8 mouse cellular contexts compared by ENCODE assay signal in genomic region chr1:154120693-154121092, GRCm38 (mm10).
DNase-seq lines count a peak whose midpoint lies in the region; ATAC-seq lines count a peak whose summit lies in the region.

No protein-coding gene starts in this region.

- H3K27ac ChIP-seq in liver, embryonic 12.5 days, result no peak overlapping the region
- H3K27ac ChIP-seq in forebrain, embryonic 16.5 days (ENCODE audit: low read length), result no peak overlapping the region

- H3K27me3 ChIP-seq in liver, embryonic 12.5 days (replicated peaks), result no peaks in the 10 kb centered on the region
- H3K27me3 ChIP-seq in forebrain, embryonic 16.5 days (replicated peaks; ENCODE audit: control insufficient read depth, insufficient read depth, low read length), result no peaks in the 10 kb centered on the region

- H3K9me3 ChIP-seq in liver, embryonic 12.5 days (replicated peaks), result no peaks in the 10 kb centered on the region
- H3K9me3 ChIP-seq in forebrain, embryonic 16.5 days (ENCODE audit: control insufficient read depth, low read length), result no peaks in the 10 kb centered on the region

- H3K9ac ChIP-seq in liver, embryonic 12.5 days, result no peak overlapping the region
- no peak overlapping the region for H3K9ac ChIP-seq in forebrain, embryonic 16.5 days (replicated peaks; ENCODE audit: low read depth, low read length)

- WGBS in liver, embryonic 12.5 days (ENCODE audit: insufficient replicate concordance), result 30% methylated on average over 1 of the region's 1 CpGs
- 18% methylated on average over 1 of the region's 1 CpGs for WGBS in forebrain, embryonic 16.5 days

- peak; percentile 16 for DNase-seq in liver
- peak; percentile 74 for DNase-seq in brain, adult 2 months (ENCODE audit: low read depth, low spot score)
- DNase-seq in kidney, postnatal 25 days, result peak; percentile 93
- peak; percentile 85 for DNase-seq in ovary, postnatal 36 days (ENCODE audit: low spot score)
- no peak for DNase-seq in thymus, postnatal 25 days

- no peak overlapping the region for H3K4me2 ChIP-seq in liver, embryonic 12.5 days
- no peak overlapping the region for H3K4me2 ChIP-seq in forebrain, embryonic 16.5 days (ENCODE audit: low read length)

- H3K36me3 ChIP-seq in liver, embryonic 12.5 days, result no peaks in the 10 kb centered on the region
- H3K36me3 ChIP-seq in forebrain, embryonic 16.5 days (ENCODE audit: control insufficient read depth, insufficient read depth), result no peaks in the 10 kb centered on the region

- H3K4me3 ChIP-seq in liver, embryonic 12.5 days, result no peak overlapping the region
- no peak overlapping the region for H3K4me3 ChIP-seq in forebrain, embryonic 16.5 days (replicated peaks; ENCODE audit: low read length)

- H3K4me1 ChIP-seq in liver, embryonic 12.5 days, result peaks cover 11% of the 10 kb centered on the region
- peaks cover 21% of the 10 kb centered on the region for H3K4me1 ChIP-seq in forebrain, embryonic 16.5 days (replicated peaks; ENCODE audit: control insufficient read depth, insufficient read depth, low read length)

- ATAC-seq in liver, embryonic 12.5 days, result no peak
- ATAC-seq in forebrain, embryonic 16.5 days, result peak; percentile 31
- ATAC-seq in megakaryocyte-erythroid progenitor cell, adult 5-6 weeks (replicated peaks; ENCODE audit: low FRiP score, low TSS enrichment, poor library complexity, severe bottlenecking), result no peak
